Mouse (Mus musculus): ENCODE measurements around the gene Chm.
"Not testable (repeated sequence)": the region's sequence is repeated elsewhere in the genome, so short reads cannot be mapped to it uniquely, and the experiment has no call there.

Chm gene

GRCm38 (mm10) chrX:113185230-113185985 is at the start of gene Chm:
Gene Chm (minus strand): TSS chrX:113185517.
- Histone ChIP-seq H3K9me3 (ENCODE audit: low read length) (no peaks in the 10 kb centered on the region), H3K27me3 (ENCODE audit: insufficient read depth, low read length) (no peaks in the 10 kb centered on the region), H3K4me3 (replicated peaks; ENCODE audit: low read length) (peak within 1 kb of the TSS; percentile 82), H3K4me1 (replicated peaks; ENCODE audit: low read depth, low read length) (peaks cover 10% of the 10 kb centered on the region), H3K36me3 (ENCODE audit: insufficient read depth, low read length) (no peaks in the 10 kb centered on the region)
- TF ChIP-seq NANOG (IDR thresholded peaks at IDR 0.05; ENCODE audit: borderline replicate concordance, low read length) (no peak), CTCF (conservative IDR thresholded peaks at IDR 0.05; ENCODE audit: low read length) (no peak), POU5F1 (IDR thresholded peaks at IDR 0.05; ENCODE audit: borderline replicate concordance, low read length) (no peak)

- TF ChIP-seq NANOG (IDR thresholded peaks at IDR 0.05; ENCODE audit: borderline replicate concordance, low read length) (no peak), CTCF (conservative IDR thresholded peaks at IDR 0.05; ENCODE audit: low read length) (no peak), POU5F1 (IDR thresholded peaks at IDR 0.05; ENCODE audit: borderline replicate concordance, low read length) (no peak)
Measured at GRCm38 (mm10) chrX:113193901-113194300, 8.6 kb upstream of the Chm start.

GRCm38 (mm10) chrX:113184569-113185229 is 618 bp downstream of the Chm start:
- Histone ChIP-seq H3K9me3 (ENCODE audit: low read length) (no peaks in the 10 kb centered on the region), H3K4me3 (replicated peaks; ENCODE audit: low read length) (peak overlapping the region; percentile 82), H3K36me3 (ENCODE audit: insufficient read depth, low read length) (no peaks in the 10 kb centered on the region), H3K4me1 (replicated peaks; ENCODE audit: low read depth, low read length) (peaks cover 12% of the 10 kb centered on the region), H3K27me3 (ENCODE audit: insufficient read depth, low read length) (no peaks in the 10 kb centered on the region)
- TF ChIP-seq CTCF (conservative IDR thresholded peaks at IDR 0.05; ENCODE audit: low read length): no peak
- no peak for TF ChIP-seq NANOG (IDR thresholded peaks at IDR 0.05; ENCODE audit: borderline replicate concordance, low read length)
- no peak for TF ChIP-seq POU5F1 (IDR thresholded peaks at IDR 0.05; ENCODE audit: borderline replicate concordance, low read length)

More at GRCm38 (mm10) chrX:113193901-113194300, 8.6 kb upstream of the Chm start:
- H3K27me3 ChIP-seq (ENCODE audit: insufficient read depth, low read length): no peaks in the 10 kb centered on the region
- H3K4me3 ChIP-seq (replicated peaks; ENCODE audit: low read length): no peak overlapping the region
- H3K9me3 ChIP-seq (ENCODE audit: low read length): no peaks in the 10 kb centered on the region
- H3K4me1 ChIP-seq (replicated peaks; ENCODE audit: low read depth, low read length): no peaks in the 10 kb centered on the region
- H3K36me3 ChIP-seq (ENCODE audit: insufficient read depth, low read length): no peaks in the 10 kb centered on the region

GRCm38 (mm10) chrX:113180856-113181255 is 4.5 kb downstream of the Chm start:
- H3K4me1 ChIP-seq (replicated peaks; ENCODE audit: low read depth, low read length): peaks cover 12% of the 10 kb centered on the region
- H3K9me3 ChIP-seq (ENCODE audit: low read length); H3K36me3 ChIP-seq (ENCODE audit: insufficient read depth, low read length); H3K4me3 ChIP-seq (replicated peaks; ENCODE audit: low read length); H3K27me3 ChIP-seq (ENCODE audit: insufficient read depth, low read length): not testable (repeated sequence)

GRCm38 (mm10) chrX:113172766-113173165 is 12.6 kb downstream of the Chm start:
- TF ChIP-seq NANOG (IDR thresholded peaks at IDR 0.05; ENCODE audit: borderline replicate concordance, low read length) (no peak), CTCF (conservative IDR thresholded peaks at IDR 0.05; ENCODE audit: low read length) (no peak), POU5F1 (IDR thresholded peaks at IDR 0.05; ENCODE audit: borderline replicate concordance, low read length) (no peak)
- no peaks in the 10 kb centered on the region for H3K36me3 ChIP-seq (ENCODE audit: insufficient read depth, low read length)
- 0 out of 2 replicates have a peak, but pooled peaks cover 2% of the 10 kb centered on the region for H3K4me1 ChIP-seq (replicated peaks; ENCODE audit: low read depth, low read length)
- H3K4me3 ChIP-seq (replicated peaks; ENCODE audit: low read length): no peak overlapping the region
- H3K27me3 ChIP-seq (ENCODE audit: insufficient read depth, low read length): no peaks in the 10 kb centered on the region
- no peaks in the 10 kb centered on the region for H3K9me3 ChIP-seq (ENCODE audit: low read length)

- no peak overlapping the region for H3K4me3 ChIP-seq (replicated peaks; ENCODE audit: low read length)
- H3K9me3 ChIP-seq (ENCODE audit: low read length): no peaks in the 10 kb centered on the region
- H3K36me3 ChIP-seq (ENCODE audit: insufficient read depth, low read length): no peaks in the 10 kb centered on the region
- 0 out of 2 replicates have a peak, but pooled peaks cover 2% of the 10 kb centered on the region for H3K4me1 ChIP-seq (replicated peaks; ENCODE audit: low read depth, low read length)
- TF ChIP-seq CTCF (conservative IDR thresholded peaks at IDR 0.05; ENCODE audit: low read length) (no peak), NANOG (IDR thresholded peaks at IDR 0.05; ENCODE audit: borderline replicate concordance, low read length) (no peak), POU5F1 (IDR thresholded peaks at IDR 0.05; ENCODE audit: borderline replicate concordance, low read length) (no peak)
- no peaks in the 10 kb centered on the region for H3K27me3 ChIP-seq (ENCODE audit: insufficient read depth, low read length)
Measured at GRCm38 (mm10) chrX:113172271-113172670, 13.0 kb downstream of the Chm start.

- no peaks in the 10 kb centered on the region for H3K4me1 ChIP-seq (replicated peaks; ENCODE audit: low read depth, low read length)
- H3K4me3 ChIP-seq (replicated peaks; ENCODE audit: low read length): no peak overlapping the region
- no peaks in the 10 kb centered on the region for H3K9me3 ChIP-seq (ENCODE audit: low read length)
- H3K27me3 ChIP-seq (ENCODE audit: insufficient read depth, low read length): no peaks in the 10 kb centered on the region
- TF ChIP-seq NANOG (IDR thresholded peaks at IDR 0.05; ENCODE audit: borderline replicate concordance, low read length) (no peak), POU5F1 (IDR thresholded peaks at IDR 0.05; ENCODE audit: borderline replicate concordance, low read length) (no peak), CTCF (conservative IDR thresholded peaks at IDR 0.05; ENCODE audit: low read length) (no peak)
- H3K36me3 ChIP-seq (ENCODE audit: insufficient read depth, low read length): no peaks in the 10 kb centered on the region
Measured at GRCm38 (mm10) chrX:113160268-113160860, 25.0 kb downstream of the Chm start.

- Histone ChIP-seq H3K27me3 (ENCODE audit: insufficient read depth, low read length) (no peaks in the 10 kb centered on the region), H3K9me3 (ENCODE audit: low read length) (no peaks in the 10 kb centered on the region), H3K4me1 (replicated peaks; ENCODE audit: low read depth, low read length) (no peaks in the 10 kb centered on the region), H3K4me3 (replicated peaks; ENCODE audit: low read length) (no peak overlapping the region), H3K36me3 (ENCODE audit: insufficient read depth, low read length) (no peaks in the 10 kb centered on the region)
- TF ChIP-seq CTCF (conservative IDR thresholded peaks at IDR 0.05; ENCODE audit: low read length): no peak
- no peak for TF ChIP-seq NANOG (IDR thresholded peaks at IDR 0.05; ENCODE audit: borderline replicate concordance, low read length)
- TF ChIP-seq POU5F1 (IDR thresholded peaks at IDR 0.05; ENCODE audit: borderline replicate concordance, low read length): no peak
Measured at GRCm38 (mm10) chrX:113084171-113084570, 101.1 kb downstream of the Chm start.

Data from E14TG2a.4 (cell line).